Mouse (Mus musculus) kidney, embryonic 14.5 days (tissue): ENCODE results near the gene Tapt1. TPM values are rescaled to one million over a fixed set of nuclear protein-coding genes. Genes with fewer than 3 reads are reported as not detected.

ENCODE experiments used
- ATAC-seq: fragments of 200-750 bp; cut with Nextera tagmentation; 2 replicates; pipeline ENCODE4 v1.8.0; 2017; ENCODE audit warnings: moderate number of reproducible peaks, mild to moderate bottlenecking, moderate TSS enrichment, moderate library complexity; ENCODE audit not compliant: low FRiP score, low TSS enrichment
- H3K27ac ChIP-seq: fragments of 300-500 bp; sonication (generic); 2 replicates; pipeline ENCODE4 v1.5.1; 2014; ENCODE audit warnings: low read depth, mild to moderate bottlenecking, low read length, moderate library complexity, mixed read lengths
- H3K27me3 ChIP-seq: fragments of 300-500 bp; sonication (generic); 2 replicates; pipeline ENCODE4 v1.6.1; 2014; ENCODE audit warnings: mild to moderate bottlenecking, low read length; ENCODE audit not compliant: control insufficient read depth, insufficient read depth
- H3K36me3 ChIP-seq: fragments of 300-500 bp; sonication (generic); 2 replicates; pipeline ENCODE4 v1.6.1; 2014; ENCODE audit warnings: low read length, mixed read lengths; ENCODE audit not compliant: control insufficient read depth, insufficient read depth
- H3K4me1 ChIP-seq: fragments of 300-500 bp; sonication (generic); 2 replicates; pipeline ENCODE4 v1.6.1; 2014; ENCODE audit warnings: low read length, mixed read lengths; ENCODE audit not compliant: control insufficient read depth, insufficient read depth
- H3K4me2 ChIP-seq: fragments of 300-500 bp; sonication (generic); replicated peaks from 2 replicates; pipeline ENCODE4 v1.6.1; 2014; ENCODE audit warnings: low read depth, mild to moderate bottlenecking, low read length
- H3K4me3 ChIP-seq: fragments of 300-500 bp; sonication (generic); 2 replicates; pipeline ENCODE4 v1.5.1; 2014; ENCODE audit warnings: mild to moderate bottlenecking, low read length
- H3K9ac ChIP-seq: fragments of 300-500 bp; sonication (generic); 2 replicates; pipeline ENCODE4 v1.6.1; 2014; ENCODE audit warnings: low read depth, mild to moderate bottlenecking, low read length, moderate library complexity
- H3K9me3 ChIP-seq: fragments of 300-500 bp; sonication (generic); 2 replicates; pipeline ENCODE4 v1.6.1; 2016; ENCODE audit warnings: low read length; ENCODE audit not compliant: control insufficient read depth
- WGBS: fragments of 180-500 bp; shearing (Covaris S2); extraction: QIAGEN DNeasy Blood & Tissue Kit; methylation state at CpG from one replicate; pipeline ENCODE4 v1.1.7; 2014; 5-methylcytosine and 5-hydroxymethylcytosine counted together
- polyA plus RNA-seq: library from polyadenylated mRNA; unstranded; fragments of >200 nt; fragmentation: Nextera tagmentation; extraction: Ambion mirVana; gene quantifications from 2 replicates; pipeline ENCODE4 v1.2.1, GENCODE M21; 2014

Gene Tapt1
- polyA plus RNA-seq, 1 experiment from 2014 or later, result 35.8 TPM

GRCm38 (mm10) chr5:44255756-44256398 lies 29.5 kb upstream of the Tapt1 start:
- no peak overlapping the region for H3K27ac ChIP-seq
- ATAC-seq, result peak; percentile 86

GRCm38 (mm10) chr5:44253449-44253848 lies 27.0 kb upstream of the Tapt1 start:
- Histone ChIP-seq H3K36me3 (no peaks in the 10 kb centered on the region), H3K4me1 (no peaks in the 10 kb centered on the region), H3K27me3 (no peaks in the 10 kb centered on the region), H3K4me3 (no peak overlapping the region), H3K27ac (no peak overlapping the region), H3K9me3 (no peaks in the 10 kb centered on the region), H3K4me2 (no peak overlapping the region), H3K9ac (no peak overlapping the region)
- WGBS, result 81% methylated on average over 6 of the region's 6 CpGs
- no peak for ATAC-seq

More at GRCm38 (mm10) chr5:44255756-44256398, 29.5 kb upstream of the Tapt1 start:
- H3K4me1 ChIP-seq, result no peaks in the 10 kb centered on the region
- WGBS, result 51% methylated on average over 7 of the region's 7 CpGs
- H3K4me2 ChIP-seq, result no peak overlapping the region
- H3K4me3 ChIP-seq, result no peak overlapping the region
- H3K36me3 ChIP-seq, result no peaks in the 10 kb centered on the region
- H3K27me3 ChIP-seq, result no peaks in the 10 kb centered on the region
- H3K9ac ChIP-seq, result no peak overlapping the region
- H3K9me3 ChIP-seq, result no peaks in the 10 kb centered on the region

- no peak for ATAC-seq
- Histone ChIP-seq H3K9me3 (no peaks in the 10 kb centered on the region), H3K27me3 (no peaks in the 10 kb centered on the region), H3K4me1 (no peaks in the 10 kb centered on the region), H3K27ac (no peak overlapping the region), H3K36me3 (no peaks in the 10 kb centered on the region), H3K4me3 (no peak overlapping the region), H3K9ac (no peak overlapping the region), H3K4me2 (no peak overlapping the region)
- 76% methylated on average over 4 of the region's 4 CpGs for WGBS
These were observed 26.0 kb upstream of the Tapt1 start for GRCm38 (mm10) chr5:44252395-44252794.

GRCm38 (mm10) chr5:44250211-44250955 lies 24.0 kb upstream of the Tapt1 start:
- Histone ChIP-seq H3K27ac (no peak overlapping the region), H3K4me2 (no peak overlapping the region), H3K4me3 (no peak overlapping the region), H3K9ac (no peak overlapping the region), H3K9me3 (no peaks in the 10 kb centered on the region), H3K4me1 (peaks cover 4% of the 10 kb centered on the region; the same call in 1 of the 2 replicates), H3K36me3 (no peaks in the 10 kb centered on the region), H3K27me3 (no peaks in the 10 kb centered on the region)
- no peak for ATAC-seq
- 82% methylated on average over 5 of the region's 5 CpGs for WGBS

GRCm38 (mm10) chr5:44249363-44249762 lies 22.9 kb upstream of the Tapt1 start:
- H3K4me1 ChIP-seq, result peaks cover 4% of the 10 kb centered on the region; the same call in 1 of the 2 replicates
- no peak overlapping the region for H3K4me3 ChIP-seq
- no peaks in the 10 kb centered on the region for H3K9me3 ChIP-seq
- ATAC-seq, result no peak
- 73% methylated on average over 6 of the region's 6 CpGs for WGBS
- H3K36me3 ChIP-seq, result no peaks in the 10 kb centered on the region
- no peak overlapping the region for H3K4me2 ChIP-seq
- H3K27ac ChIP-seq, result no peak overlapping the region
- H3K9ac ChIP-seq, result no peak overlapping the region
- H3K27me3 ChIP-seq, result no peaks in the 10 kb centered on the region

- H3K4me2 ChIP-seq, result peak overlapping the region; percentile 28
These were observed 20.2 kb upstream of the Tapt1 start for GRCm38 (mm10) chr5:44246493-44247217.

GRCm38 (mm10) chr5:44244894-44245423 lies 18.5 kb upstream of the Tapt1 start:
- 78% methylated on average over 7 of the region's 7 CpGs for WGBS
- no peak overlapping the region for H3K4me3 ChIP-seq
- no peak overlapping the region for H3K27ac ChIP-seq
- H3K36me3 ChIP-seq, result no peaks in the 10 kb centered on the region; the same call in 1 of the 2 replicates
- ATAC-seq, result no peak
- H3K4me2 ChIP-seq, result no peak overlapping the region
- peaks cover 4% of the 10 kb centered on the region; the same call in 1 of the 2 replicates for H3K4me1 ChIP-seq
- no peak overlapping the region for H3K9ac ChIP-seq
- no peaks in the 10 kb centered on the region for H3K27me3 ChIP-seq
- no peaks in the 10 kb centered on the region for H3K9me3 ChIP-seq

More at GRCm38 (mm10) chr5:44246493-44247217, 20.2 kb upstream of the Tapt1 start:
- H3K36me3 ChIP-seq, result no peaks in the 10 kb centered on the region; the same call in 1 of the 2 replicates
- peak; percentile 82 for ATAC-seq
- peaks cover 4% of the 10 kb centered on the region; the same call in 1 of the 2 replicates for H3K4me1 ChIP-seq
- no peak overlapping the region for H3K27ac ChIP-seq
- no peaks in the 10 kb centered on the region for H3K9me3 ChIP-seq
- WGBS, result 13% methylated on average over 11 of the region's 11 CpGs
- no peak overlapping the region; the same call in 1 of the 2 replicates for H3K9ac ChIP-seq
- H3K4me3 ChIP-seq, result 0 out of 2 replicates have a peak overlapping the region, but pooled peaks have one; percentile 1
- no peaks in the 10 kb centered on the region for H3K27me3 ChIP-seq

GRCm38 (mm10) chr5:44242828-44243227 lies 16.4 kb upstream of the Tapt1 start:
- no peak for ATAC-seq
- no peaks in the 10 kb centered on the region for H3K9me3 ChIP-seq
- no peaks in the 10 kb centered on the region; the same call in 1 of the 2 replicates for H3K36me3 ChIP-seq
- H3K4me3 ChIP-seq, result no peak overlapping the region
- H3K4me2 ChIP-seq, result no peak overlapping the region
- no peaks in the 10 kb centered on the region for H3K27me3 ChIP-seq
- WGBS, result 86% methylated on average over 4 of the region's 4 CpGs
- peaks cover 4% of the 10 kb centered on the region; the same call in 1 of the 2 replicates for H3K4me1 ChIP-seq
- no peak overlapping the region for H3K9ac ChIP-seq
- no peak overlapping the region for H3K27ac ChIP-seq
